Mouse (Mus musculus) layer of hippocampus, adult 9-11 months (tissue): ENCODE results near the gene Eef2k.
A peak's percentile ranks its signal among the peaks of the same experiment; 100 is the strongest.

ENCODE experiments used
- DNase-seq: peaks from one replicate; pipeline ENCODE4 v3.0.0; 2022

The Eef2k gene

GRCm38 (mm10) chr7:120842345-120843036, at the start of gene Eef2k:
Gene Eef2k, plus strand, starts transcription at chr7:120842831.
- DNase-seq = peak; percentile 89

GRCm38 (mm10) chr7:120795544-120795943, 47.1 kb upstream of the Eef2k start:
- DNase-seq = no peak

GRCm38 (mm10) chr7:120796369-120796768, 46.3 kb upstream of the Eef2k start:
- no peak for DNase-seq

- DNase-seq = no peak
Measured at GRCm38 (mm10) chr7:120803268-120803667, 39.4 kb upstream of the Eef2k start.

- DNase-seq = no peak
Measured at GRCm38 (mm10) chr7:120809705-120810104, 32.9 kb upstream of the Eef2k start.

- DNase-seq = no peak
Measured at GRCm38 (mm10) chr7:120811834-120812415, 30.7 kb upstream of the Eef2k start, which contains the start of gene Gm5737. Gene Gm5737, plus strand, starts transcription at chr7:120812365.

GRCm38 (mm10) chr7:120817552-120817951, 25.1 kb upstream of the Eef2k start:
- DNase-seq = no peak

- no peak for DNase-seq
Measured at GRCm38 (mm10) chr7:120819386-120819785, 23.2 kb upstream of the Eef2k start.

- peak; percentile 52 for DNase-seq
Measured at GRCm38 (mm10) chr7:120823248-120823647, 19.4 kb upstream of the Eef2k start.

- peak; percentile 54 for DNase-seq
Measured at GRCm38 (mm10) chr7:120825097-120825496, 17.5 kb upstream of the Eef2k start.

- no peak for DNase-seq
Measured at GRCm38 (mm10) chr7:120826408-120826807, 16.2 kb upstream of the Eef2k start.

- DNase-seq = peak; percentile 52
Measured at GRCm38 (mm10) chr7:120830431-120831381, 11.9 kb upstream of the Eef2k start.

- no peak for DNase-seq
Measured at GRCm38 (mm10) chr7:120834426-120834825, 8.2 kb upstream of the Eef2k start.

GRCm38 (mm10) chr7:120834863-120835372, 7.7 kb upstream of the Eef2k start:
- DNase-seq = peak; percentile 83

- peak; percentile 93 for DNase-seq
Measured at GRCm38 (mm10) chr7:120835449-120836359, 6.9 kb upstream of the Eef2k start.

GRCm38 (mm10) chr7:120836361-120836760, 6.3 kb upstream of the Eef2k start:
- DNase-seq = no peak

GRCm38 (mm10) chr7:120838436-120839160, 4.0 kb upstream of the Eef2k start:
- DNase-seq = no peak

GRCm38 (mm10) chr7:120839786-120840185, 2.8 kb upstream of the Eef2k start:
- no peak for DNase-seq

GRCm38 (mm10) chr7:120843037-120843621, 498 bp downstream of the Eef2k start:
- peak; percentile 91 for DNase-seq

- DNase-seq = no peak
Measured at GRCm38 (mm10) chr7:120843852-120844435, 1.3 kb downstream of the Eef2k start.

- DNase-seq = no peak
Measured at GRCm38 (mm10) chr7:120844689-120845088, 2.1 kb downstream of the Eef2k start.
